Comparison of ENCODE assay signal across 8 mouse cellular contexts in the genomic region with DNA sequence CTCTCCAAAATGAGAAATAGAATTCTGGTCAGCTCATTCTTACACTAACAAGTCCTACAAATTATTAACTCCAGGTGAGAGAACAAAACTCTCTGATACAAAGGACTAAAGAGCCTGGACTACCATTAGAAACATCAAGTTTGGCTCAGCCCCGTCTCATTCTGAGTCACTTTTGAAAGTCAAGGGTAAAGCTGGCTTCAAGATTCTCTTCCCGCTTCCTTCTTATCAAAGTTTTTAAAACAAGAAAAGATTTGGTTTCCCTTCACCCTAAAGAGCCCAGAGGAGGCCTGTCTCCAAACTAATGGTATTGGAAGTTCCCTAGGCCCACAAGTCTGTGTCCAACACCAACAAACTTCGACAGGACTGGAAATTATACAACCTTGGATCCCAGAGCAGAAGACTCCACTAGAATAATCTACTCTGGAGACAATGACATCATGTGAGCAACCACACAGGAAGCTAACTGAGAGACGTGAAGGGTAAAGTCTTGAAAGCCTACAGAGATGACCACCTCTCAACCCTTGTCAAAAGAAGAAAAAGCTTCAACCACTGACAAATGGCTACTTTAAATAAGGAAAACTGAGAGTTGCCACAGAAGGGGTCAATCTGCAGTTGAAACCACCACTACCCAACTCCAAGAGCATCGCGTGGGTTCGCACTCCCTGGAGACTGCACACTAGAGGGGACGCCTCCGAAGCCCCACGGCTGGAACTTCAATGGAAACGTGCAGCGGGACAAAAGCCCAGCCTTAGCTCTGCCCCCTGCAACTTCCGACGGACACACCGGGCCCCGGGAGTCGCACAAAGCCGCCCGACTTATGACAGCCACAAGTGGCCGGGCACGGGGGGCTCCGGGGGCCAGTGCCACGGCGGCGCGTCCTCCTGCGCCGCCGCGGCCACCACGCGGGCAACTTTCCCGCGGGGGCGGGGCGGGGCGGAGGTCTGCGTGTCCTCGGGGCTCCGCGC. TPM values are rescaled to one million over a fixed set of nuclear protein-coding genes. Genes with fewer than 3 reads are reported as not detected.
DNase-seq lines count a peak whose midpoint lies in the region; ATAC-seq and TF ChIP-seq lines count a peak whose summit lies in the region.

No protein-coding gene starts in this region.

- no peak for TF ChIP-seq EP300 in MEL (IDR thresholded peaks at IDR 0.05; ENCODE audit: low read depth in 1 of 2, low read length in 2 of 2)

- no peak for DNase-seq in heart, embryonic 10.5 days (ENCODE audit: low spot score)
- no peak for DNase-seq in heart, postnatal 10 days
- peak; percentile 46 for DNase-seq in MEL (ENCODE audit: low read depth, low spot score)
- no peak for DNase-seq in forebrain, postnatal 0 days
- DNase-seq in liver, embryonic 13.5 days, result no peak
- no peak for DNase-seq in left cerebral cortex, postnatal 36 days (ENCODE audit: low spot score in 2 of 2)
- no peak for DNase-seq in frontal cortex, postnatal 25 days (ENCODE audit: low spot score in 2 of 2)

- peak overlapping the region; percentile 78 for H3K4me2 ChIP-seq in forebrain, postnatal 0 days (ENCODE audit: low read depth)
- H3K4me2 ChIP-seq in liver, embryonic 13.5 days, result peak overlapping the region; percentile 90
- peak overlapping the region; percentile 55 for H3K4me2 ChIP-seq in stomach, embryonic 16.5 days (ENCODE audit: low read depth, low read length)

- TF ChIP-seq POLR2A in MEL (IDR thresholded peaks at IDR 0.05; ENCODE audit: control insufficient read depth in 1 of 2, insufficient read depth in 1 of 2, low read depth in 1 of 2, low read length in 2 of 2, poor library complexity in 1 of 2), result no peak

- peaks cover 46% of the 10 kb centered on the region for H3K4me1 ChIP-seq in heart, embryonic 10.5 days
- peaks cover 0 to 4% of the 10 kb centered on the region in 2 experiments; a peak in 1 of 4 replicates for H3K4me1 ChIP-seq in MEL (ENCODE audit: control insufficient read depth in 1 of 2, insufficient read depth in 2 of 2, low read length in 2 of 2)
- H3K4me1 ChIP-seq in forebrain, postnatal 0 days (ENCODE audit: insufficient read depth), result peaks cover 14% of the 10 kb centered on the region
- H3K4me1 ChIP-seq in liver, embryonic 13.5 days (replicated peaks), result peaks cover 49% of the 10 kb centered on the region; the same call in 1 of the 2 replicates
- H3K4me1 ChIP-seq in stomach, embryonic 16.5 days (ENCODE audit: control insufficient read depth, insufficient read depth, low read length), result peaks cover 15% of the 10 kb centered on the region

- H3K27ac ChIP-seq in heart, embryonic 10.5 days, result peak overlapping the region; percentile 96
- H3K27ac ChIP-seq in MEL (ENCODE audit: control insufficient read depth, low read depth, low read length), result 0 out of 2 replicates have a peak overlapping the region, but pooled peaks have one; percentile 13
- H3K27ac ChIP-seq in forebrain, postnatal 0 days (ENCODE audit: low read depth, low read length), result peak overlapping the region; percentile 79
- peak overlapping the region; percentile 61 for H3K27ac ChIP-seq in liver, embryonic 13.5 days
- peak overlapping the region; percentile 66 for H3K27ac ChIP-seq in stomach, embryonic 16.5 days (ENCODE audit: low read length)

- peak overlapping the region; percentile 90 for H3K9ac ChIP-seq in MEL (ENCODE audit: control insufficient read depth, low read depth, low read length, poor library complexity, severe bottlenecking)
- H3K9ac ChIP-seq in forebrain, postnatal 0 days, result peak overlapping the region; percentile 78
- peak overlapping the region; percentile 83 for H3K9ac ChIP-seq in liver, embryonic 13.5 days
- H3K9ac ChIP-seq in stomach, embryonic 16.5 days (ENCODE audit: low read length), result peak overlapping the region; percentile 76

- 35% methylated on average over 41 of the region's 41 CpGs for WGBS in heart, embryonic 10.5 days
- WGBS in forebrain, postnatal 0 days, result 11% methylated on average over 41 of the region's 41 CpGs
- WGBS in liver, embryonic 13.5 days (ENCODE audit: insufficient replicate concordance), result 34% methylated on average over 41 of the region's 41 CpGs
- 39% methylated on average over 41 of the region's 41 CpGs for WGBS in stomach, embryonic 16.5 days

- peaks cover 11% of the 10 kb centered on the region for H3K79me2 ChIP-seq in MEL (ENCODE audit: control insufficient read depth, insufficient read depth, low read length, poor library complexity)

- peaks cover 90% of the 10 kb centered on the region for H3K36me3 ChIP-seq in heart, embryonic 10.5 days
- peaks cover 0 to 8% of the 10 kb centered on the region in 2 experiments; a peak in 1 of 4 replicates for H3K36me3 ChIP-seq in MEL (ENCODE audit: control insufficient read depth in 1 of 2, insufficient read depth in 2 of 2, low read length in 2 of 2)
- no peaks in the 10 kb centered on the region for H3K36me3 ChIP-seq in forebrain, postnatal 0 days (ENCODE audit: insufficient read depth)
- peaks cover 25% of the 10 kb centered on the region for H3K36me3 ChIP-seq in liver, embryonic 13.5 days
- H3K36me3 ChIP-seq in stomach, embryonic 16.5 days (ENCODE audit: control insufficient read depth, insufficient read depth, low read length), result peaks cover 11% of the 10 kb centered on the region

- intact Hi-C loops in heart, postnatal 10 days (cut with DNase I), result no loop called here
- intact Hi-C loops in left cerebral cortex, postnatal 36 days (cut with DNase I), result no loop called here

- H3K9me3 ChIP-seq in heart, embryonic 10.5 days, result no peaks in the 10 kb centered on the region
- H3K9me3 ChIP-seq in MEL (replicated peaks; ENCODE audit: insufficient read depth, low read length), result no peaks in the 10 kb centered on the region
- H3K9me3 ChIP-seq in forebrain, postnatal 0 days (ENCODE audit: low read length), result no peaks in the 10 kb centered on the region
- no peaks in the 10 kb centered on the region for H3K9me3 ChIP-seq in liver, embryonic 13.5 days (replicated peaks)
- H3K9me3 ChIP-seq in stomach, embryonic 16.5 days (replicated peaks; ENCODE audit: control insufficient read depth, low read length), result no peaks in the 10 kb centered on the region

- H3K27me3 ChIP-seq in heart, embryonic 10.5 days (ENCODE audit: insufficient read depth, poor library complexity, severe bottlenecking), result no peaks in the 10 kb centered on the region
- peaks cover 0 to 4% of the 10 kb centered on the region in 2 experiments; a peak in 3 of 4 replicates for H3K27me3 ChIP-seq in MEL (ENCODE audit: control insufficient read depth in 1 of 2, insufficient read depth in 2 of 2, low read length in 2 of 2)
- no peaks in the 10 kb centered on the region; the same call in 1 of the 2 replicates for H3K27me3 ChIP-seq in forebrain, postnatal 0 days (ENCODE audit: insufficient read depth, low read length)
- H3K27me3 ChIP-seq in liver, embryonic 13.5 days, result no peaks in the 10 kb centered on the region; the same call in 1 of the 2 replicates
- no peaks in the 10 kb centered on the region for H3K27me3 ChIP-seq in stomach, embryonic 16.5 days (ENCODE audit: control insufficient read depth, insufficient read depth, low read length)

- TF ChIP-seq CTCF in MEL (IDR thresholded peaks at IDR 0.05 in 2 of 3, conservative IDR thresholded peaks at IDR 0.05 in 1 of 3; ENCODE audit: control insufficient read depth in 1 of 3, insufficient read depth in 1 of 3, low read depth in 2 of 3, low read length in 3 of 3, poor library complexity in 1 of 3, severe bottlenecking in 1 of 3), result no peak
- no peak for TF ChIP-seq CTCF in forebrain, postnatal 0 days (IDR thresholded peaks at IDR 0.05; ENCODE audit: low read depth)

- peak overlapping the region; percentile 74 for H3K4me3 ChIP-seq in heart, embryonic 10.5 days
- H3K4me3 ChIP-seq in MEL (ENCODE audit: control insufficient read depth in 1 of 2, insufficient read depth in 1 of 2, low read depth in 2 of 2, low read length in 2 of 2), result peak overlapping the region; percentile 70 to 92
- peak overlapping the region; percentile 86 for H3K4me3 ChIP-seq in forebrain, postnatal 0 days (ENCODE audit: low read depth, low read length)
- peak overlapping the region; percentile 73 for H3K4me3 ChIP-seq in liver, embryonic 13.5 days (replicated peaks)
- H3K4me3 ChIP-seq in stomach, embryonic 16.5 days (replicated peaks; ENCODE audit: low read length), result peak overlapping the region; percentile 65

- TF ChIP-seq RAD21 in MEL (IDR thresholded peaks at IDR 0.05; ENCODE audit: low read depth, low read length), result no peak

- ATAC-seq in forebrain, postnatal 0 days, result peak; percentile 24; the same call in 1 of the 2 replicates
- peak; percentile 1; the same call in 1 of the 2 replicates for ATAC-seq in liver, embryonic 13.5 days (ENCODE audit: low read depth)
- ATAC-seq in stomach, embryonic 16.5 days (ENCODE audit: insufficient read depth, low FRiP score), result peak; percentile 7; the same call in 1 of the 2 replicates

TF ChIP-seq in MEL, 35 proteins besides CTCF, POLR2A, EP300 and RAD21:
- TF ChIP-seq JUND (IDR thresholded peaks at IDR 0.05; ENCODE audit: low read depth, low read length), result no peak
- peak; percentile 45; the same call in 1 of the 2 replicates for TF ChIP-seq MXI1 (IDR thresholded peaks at IDR 0.05; ENCODE audit: low read depth, low read length)
- 0 out of 2 replicates have a peak, but pooled peaks have one; percentile 14 for TF ChIP-seq MAX (IDR thresholded peaks at IDR 0.05; ENCODE audit: low read length)

RNA-seq across cellular contexts. Expression of a gene that starts 0.8 kb away (rescaled TPM):
- polyA plus RNA-seq in heart, embryonic 10.5 days (2016; fragmentation: Nextera tagmentation; extraction: Ambion mirVana), result 141 and 272 TPM in 2 replicates
- total RNA-seq in heart, postnatal 10 days (2021), result 100 to 1,000 TPM; 180 to 214 TPM
- 18.0 and 18.8 TPM in 2 replicates for total RNA-seq in MEL (2012; rRNA removed)
- 10 to 100 TPM; 18.3 to 21.7 TPM for polyA plus RNA-seq in MEL (2012; ENCODE audit: insufficient read depth in 1 of 2, insufficient read length in 2 of 2, low read depth in 1 of 2, low replicate concordance in 2 of 2, missing spikeins in 1 of 2)
- total RNA-seq in forebrain, postnatal 0 days (2014; rRNA removed), result 27.2 and 36.0 TPM in 2 replicates
- 3.0 and 4.6 TPM in 2 replicates for polyA plus RNA-seq in forebrain, postnatal 0 days (2015; fragmentation: Nextera tagmentation; extraction: Ambion mirVana)
- polyA plus RNA-seq in liver, embryonic 13.5 days (2015; fragmentation: Nextera tagmentation; extraction: Ambion mirVana), result 13.8 and 17.4 TPM in 2 replicates
- polyA plus RNA-seq in stomach, embryonic 16.5 days (2015; fragmentation: Nextera tagmentation; extraction: Ambion mirVana), result 38.6 and 39.3 TPM in 2 replicates
- 10 to 100 TPM; 27.0 to 27.7 TPM for total RNA-seq in left cerebral cortex, postnatal 36 days (2021)

Comparison
In these comparisons a context has a peak if more than half of its experiments do, and no peak if none do; other contexts are left out.
1. H3K27ac ChIP-seq: peak in every context shown above with its lines; median percentile 96 in heart, embryonic 10.5 days; 79 in forebrain, postnatal 0 days; 66 in stomach, embryonic 16.5 days; 61 in liver, embryonic 13.5 days; 13 in MEL.